Mouse (Mus musculus) stomach, embryonic 15.5 days (tissue): Measurements from ENCODE around the gene Sod1. TPM values are rescaled to one million over a fixed set of nuclear protein-coding genes. Genes with fewer than 3 reads are reported as not detected.
"Not testable (repeated sequence)": the region's sequence is repeated elsewhere in the genome, so short reads cannot be mapped to it uniquely, and the experiment has no call there.

Source experiments
- ATAC-seq: fragments of 200-750 bp; cut with Nextera tagmentation; 2 replicates; pipeline ENCODE4 v1.8.0; 2017; ENCODE audit warnings: low read depth, moderate number of reproducible peaks, moderate TSS enrichment; ENCODE audit not compliant: insufficient read depth, low FRiP score
- H3K27ac ChIP-seq: fragments of 300-500 bp; sonication (generic); 2 replicates; pipeline ENCODE4 v1.5.1; 2015; ENCODE audit warnings: mild to moderate bottlenecking, inconsistent platforms
- H3K27me3 ChIP-seq: fragments of 300-500 bp; sonication (generic); replicated peaks from 2 replicates; pipeline ENCODE4 v1.6.1; 2015; ENCODE audit warnings: inconsistent platforms
- H3K36me3 ChIP-seq: fragments of 300-500 bp; sonication (generic); 2 replicates; pipeline ENCODE4 v1.6.1; 2015; ENCODE audit warnings: inconsistent platforms
- H3K4me1 ChIP-seq: fragments of 300-500 bp; sonication (generic); 2 replicates; pipeline ENCODE4 v1.6.1; 2015; ENCODE audit warnings: inconsistent platforms
- H3K4me2 ChIP-seq: fragments of 300-500 bp; sonication (generic); 2 replicates; pipeline ENCODE4 v1.6.1; 2015; ENCODE audit warnings: mild to moderate bottlenecking, inconsistent platforms
- H3K4me3 ChIP-seq: fragments of 300-500 bp; sonication (generic); replicated peaks from 2 replicates; pipeline ENCODE4 v1.5.1; 2015; ENCODE audit warnings: inconsistent platforms
- H3K9ac ChIP-seq: fragments of 300-500 bp; sonication (generic); 2 replicates; pipeline ENCODE4 v1.6.1; 2015; ENCODE audit warnings: inconsistent platforms
- H3K9me3 ChIP-seq: fragments of 300-500 bp; sonication (generic); 2 replicates; pipeline ENCODE4 v1.6.1; 2016; ENCODE audit warnings: inconsistent platforms
- WGBS: fragments of 180-500 bp; shearing (Covaris S2); methylation state at CpG from one replicate; pipeline ENCODE4 v1.1.7; 2015; 5-methylcytosine and 5-hydroxymethylcytosine counted together
- polyA plus RNA-seq: library from polyadenylated mRNA; unstranded; fragments of >200 nt; fragmentation: Nextera tagmentation; extraction: Ambion mirVana; gene quantifications from 2 replicates; pipeline ENCODE4 v1.2.1, GENCODE M21; 2015

The Sod1 gene
- polyA plus RNA-seq, 1 experiment from 2014 or later = 1,122 TPM

DNA sequence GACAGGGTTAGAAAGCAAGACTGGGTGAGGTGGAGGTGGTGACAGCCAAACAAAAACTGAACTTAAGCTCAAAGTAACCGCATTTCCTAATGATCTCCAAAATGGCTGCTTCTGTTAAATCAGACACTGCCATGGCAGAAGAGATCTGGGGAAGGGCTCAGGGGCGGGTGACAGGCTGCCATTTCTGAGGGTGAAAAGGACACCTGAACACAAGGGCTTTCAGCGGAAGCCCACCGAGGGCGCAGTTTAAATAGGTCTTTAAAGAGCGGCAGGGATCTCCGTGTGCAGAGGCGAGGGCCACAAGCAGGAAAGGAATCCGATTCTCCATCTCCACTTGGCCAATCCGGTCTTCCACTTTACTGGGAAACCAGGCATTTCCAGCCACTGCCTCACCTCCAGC lies 13.1 kb downstream of the Sod1 start:
- Histone ChIP-seq H3K4me3 (no peak overlapping the region), H3K27me3 (no peaks in the 10 kb centered on the region), H3K9ac (no peak overlapping the region), H3K9me3 (no peaks in the 10 kb centered on the region), H3K36me3 (peaks cover 16% of the 10 kb centered on the region), H3K4me2 (no peak overlapping the region), H3K27ac (no peak overlapping the region), H3K4me1 (no peaks in the 10 kb centered on the region)
- no peak for ATAC-seq
- 93% methylated on average over 10 of the region's 10 CpGs for WGBS

DNA sequence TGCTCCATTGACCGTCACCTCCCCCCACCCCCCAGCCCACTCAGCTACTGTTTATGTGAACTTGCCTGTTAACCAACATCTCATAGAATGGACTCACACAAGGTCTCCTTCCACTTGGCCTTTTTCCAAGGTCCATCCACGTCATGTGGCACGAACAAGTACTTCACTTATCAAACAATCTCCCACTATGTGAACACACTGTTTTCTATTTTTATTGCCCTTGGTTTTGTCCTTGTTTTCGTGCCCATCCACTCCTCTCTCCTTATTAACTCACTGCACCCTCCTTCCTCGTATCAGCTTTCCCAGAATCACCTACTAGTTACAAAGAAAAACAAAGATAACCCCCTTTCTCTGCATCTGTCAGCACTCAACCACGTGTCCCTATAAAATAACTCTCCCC lies 14.1 kb downstream of the Sod1 start:
- H3K27ac ChIP-seq = no peak overlapping the region
- no peak overlapping the region for H3K4me3 ChIP-seq
- H3K4me2 ChIP-seq = no peak overlapping the region
- H3K9ac ChIP-seq = no peak overlapping the region
- 65% methylated on average over 6 of the region's 6 CpGs for WGBS
- H3K36me3 ChIP-seq = peaks cover 15% of the 10 kb centered on the region
- no peaks in the 10 kb centered on the region for H3K9me3 ChIP-seq
- no peaks in the 10 kb centered on the region for H3K4me1 ChIP-seq
- no peak for ATAC-seq
- H3K27me3 ChIP-seq = no peaks in the 10 kb centered on the region

DNA sequence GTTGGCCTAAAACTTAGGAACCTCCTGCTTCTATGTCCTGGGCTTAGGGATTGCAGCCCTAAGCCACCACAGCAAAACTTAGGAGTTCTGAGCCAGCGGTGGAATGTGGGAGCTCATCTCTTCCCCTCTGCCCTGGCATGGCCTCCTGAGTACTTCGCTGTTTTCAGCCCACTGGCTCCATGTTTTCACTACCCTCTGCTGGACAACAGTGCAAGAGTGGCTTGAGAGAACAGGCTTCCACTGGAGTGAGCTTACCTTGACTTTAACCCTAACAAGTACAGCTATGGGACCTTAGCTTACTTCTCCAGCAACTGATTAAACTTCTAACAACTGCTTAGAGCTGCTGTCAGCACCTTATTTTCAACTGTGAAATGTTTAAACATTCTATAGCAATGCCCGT lies 14.6 kb downstream of the Sod1 start:
- WGBS = 81% methylated on average over 3 of the region's 3 CpGs

DNA sequence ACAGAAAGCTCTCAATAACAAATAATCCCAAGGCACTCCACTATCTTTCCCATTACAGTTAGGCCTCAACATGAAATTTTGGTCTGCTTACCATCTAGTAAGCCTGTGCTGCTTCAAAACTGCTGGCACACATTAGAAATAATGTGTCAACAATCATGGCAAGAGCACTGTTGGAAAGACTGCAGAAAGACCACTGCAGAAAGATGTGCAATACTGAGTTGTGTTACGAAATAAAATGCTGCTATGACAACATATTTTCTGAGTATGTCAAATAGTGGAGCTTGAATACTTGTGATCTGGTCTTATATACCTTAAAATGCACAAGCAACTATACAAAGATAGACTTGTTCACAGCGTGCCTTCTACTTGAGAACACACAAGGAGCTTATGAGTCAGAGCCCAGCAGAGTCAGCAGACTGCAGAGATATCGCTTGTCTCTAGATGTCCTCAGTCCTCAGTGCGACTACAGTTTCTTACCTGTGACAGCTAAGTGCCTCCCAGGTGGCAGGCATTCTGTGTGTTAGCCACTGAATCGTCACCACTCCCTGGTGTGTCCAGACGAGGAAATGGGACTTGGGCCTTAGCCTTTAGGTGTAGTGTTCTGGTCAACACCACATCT lies 18.7 kb downstream of the Sod1 start:
- H3K9ac ChIP-seq = no peak overlapping the region
- H3K27me3 ChIP-seq = no peaks in the 10 kb centered on the region
- no peak for ATAC-seq
- no peak overlapping the region for H3K4me2 ChIP-seq
- no peaks in the 10 kb centered on the region for H3K4me1 ChIP-seq
- no peaks in the 10 kb centered on the region for H3K9me3 ChIP-seq
- H3K36me3 ChIP-seq = peaks cover 24% of the 10 kb centered on the region
- 84% methylated on average over 6 of the region's 6 CpGs for WGBS
- no peak overlapping the region for H3K4me3 ChIP-seq
- H3K27ac ChIP-seq = no peak overlapping the region

More for the DNA sequence above, 14.6 kb downstream of the Sod1 start:
- Histone ChIP-seq H3K4me2 (no peak overlapping the region), H3K9me3 (no peaks in the 10 kb centered on the region), H3K36me3 (peaks cover 14% of the 10 kb centered on the region), H3K9ac (no peak overlapping the region), H3K27ac (no peak overlapping the region), H3K27me3 (no peaks in the 10 kb centered on the region), H3K4me3 (no peak overlapping the region), H3K4me1 (no peaks in the 10 kb centered on the region)
- no peak for ATAC-seq

DNA sequence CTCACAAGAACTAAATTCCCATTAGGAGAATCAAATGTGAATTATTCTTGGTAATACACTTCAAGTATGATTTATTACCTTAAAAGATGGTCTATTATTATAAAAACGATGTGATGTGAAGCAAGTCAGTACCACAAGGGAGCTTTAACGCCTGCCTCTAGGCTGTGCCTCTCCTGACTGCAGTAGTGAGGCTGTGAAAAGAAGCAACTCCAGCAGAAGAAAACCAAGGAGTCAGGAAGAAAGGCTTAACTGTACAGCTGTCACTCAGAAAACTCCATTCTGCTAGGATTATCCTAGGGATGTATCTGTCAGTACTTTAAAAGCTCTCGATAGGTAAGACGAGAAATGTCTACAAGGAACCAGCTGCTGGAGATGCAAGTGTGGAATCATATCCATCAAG lies 21.3 kb downstream of the Sod1 start:
- Histone ChIP-seq H3K27ac (no peak overlapping the region), H3K4me3 (no peak overlapping the region), H3K4me2 (no peak overlapping the region), H3K36me3 (peaks cover 42% of the 10 kb centered on the region), H3K27me3 (no peaks in the 10 kb centered on the region), H3K9ac (no peak overlapping the region), H3K9me3 (no peaks in the 10 kb centered on the region), H3K4me1 (no peaks in the 10 kb centered on the region)
- 81% methylated on average over 4 of the region's 4 CpGs for WGBS
- ATAC-seq = no peak

DNA sequence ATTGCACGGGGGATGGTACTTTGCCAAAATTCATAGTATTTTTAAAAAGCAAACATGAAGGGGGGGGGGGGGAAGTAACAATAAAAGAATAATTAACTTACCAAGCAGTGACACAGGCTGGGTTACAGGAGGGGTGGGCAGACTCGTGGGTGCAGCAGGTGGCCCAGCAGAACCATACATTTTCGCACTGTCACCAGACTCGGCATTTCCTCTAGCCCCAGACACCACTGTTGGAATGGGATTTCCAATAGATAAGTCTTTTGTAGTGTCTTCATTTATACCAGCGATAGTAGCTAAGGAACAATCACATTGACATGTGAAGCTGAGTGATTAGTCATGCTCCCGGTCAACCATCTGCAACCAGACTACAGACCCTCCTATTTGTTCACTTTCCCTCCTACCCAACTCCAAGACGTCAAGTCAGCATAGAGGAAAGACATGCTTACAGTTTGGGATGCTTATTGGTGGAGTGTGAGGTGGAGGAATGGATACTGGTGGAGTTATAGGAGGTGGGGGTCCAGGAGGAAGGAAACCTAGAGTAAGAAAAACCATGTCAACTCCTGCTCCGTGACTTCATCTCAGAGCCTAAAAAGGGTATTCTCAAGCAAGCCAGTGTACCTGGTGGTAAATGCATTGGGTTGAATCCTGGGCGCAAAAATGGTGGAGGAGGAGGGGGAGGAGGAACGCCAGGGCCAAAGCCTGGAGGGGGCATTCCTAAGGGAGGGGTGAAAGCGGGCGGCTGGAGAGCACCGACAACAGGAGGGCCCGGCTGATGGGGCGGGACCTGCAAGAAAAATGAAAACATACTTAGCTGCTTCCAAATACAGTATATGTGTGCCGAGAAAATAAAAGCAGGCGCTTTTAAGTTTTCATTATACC lies 22.1 kb downstream of the Sod1 start:
- 77% methylated on average over 17 of the region's 17 CpGs for WGBS
- no peaks in the 10 kb centered on the region for H3K4me1 ChIP-seq
- ATAC-seq = no peak
- H3K9me3 ChIP-seq = no peaks in the 10 kb centered on the region
- H3K36me3 ChIP-seq = peaks cover 49% of the 10 kb centered on the region
- H3K4me2 ChIP-seq = no peak overlapping the region
- H3K27ac ChIP-seq = no peak overlapping the region
- no peaks in the 10 kb centered on the region for H3K27me3 ChIP-seq
- no peak overlapping the region for H3K4me3 ChIP-seq
- H3K9ac ChIP-seq = no peak overlapping the region

DNA sequence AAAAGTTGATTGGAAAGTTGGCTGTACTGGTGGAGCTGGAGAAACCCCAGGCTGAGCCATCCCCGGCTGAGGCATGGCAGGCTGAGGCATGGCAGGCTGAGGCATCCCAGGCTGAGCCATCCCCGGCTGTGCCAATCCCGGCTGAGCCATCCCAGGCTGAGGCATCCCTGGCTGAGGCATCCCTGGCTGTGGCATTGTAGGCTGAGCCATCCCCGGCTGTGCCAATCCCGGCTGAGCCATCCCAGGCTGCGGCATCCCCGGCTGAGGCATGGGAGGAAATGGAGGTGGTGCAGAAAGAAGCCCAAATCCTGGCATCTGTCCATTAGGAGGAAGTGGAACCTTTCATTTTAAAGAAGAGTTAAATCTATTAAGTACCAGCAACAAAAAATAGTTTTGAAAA lies 29.5 kb downstream of the Sod1 start:
- no peaks in the 10 kb centered on the region for H3K9me3 ChIP-seq
- 95% methylated on average over 7 of the region's 7 CpGs for WGBS
- H3K27ac ChIP-seq = no peak overlapping the region
- peaks cover 43% of the 10 kb centered on the region for H3K36me3 ChIP-seq
- H3K4me2 ChIP-seq = no peak overlapping the region
- no peak overlapping the region for H3K9ac ChIP-seq
- no peak; the same call in 1 of the 2 replicates for ATAC-seq
- no peaks in the 10 kb centered on the region for H3K4me1 ChIP-seq
- no peaks in the 10 kb centered on the region for H3K27me3 ChIP-seq
- H3K4me3 ChIP-seq = no peak overlapping the region

DNA sequence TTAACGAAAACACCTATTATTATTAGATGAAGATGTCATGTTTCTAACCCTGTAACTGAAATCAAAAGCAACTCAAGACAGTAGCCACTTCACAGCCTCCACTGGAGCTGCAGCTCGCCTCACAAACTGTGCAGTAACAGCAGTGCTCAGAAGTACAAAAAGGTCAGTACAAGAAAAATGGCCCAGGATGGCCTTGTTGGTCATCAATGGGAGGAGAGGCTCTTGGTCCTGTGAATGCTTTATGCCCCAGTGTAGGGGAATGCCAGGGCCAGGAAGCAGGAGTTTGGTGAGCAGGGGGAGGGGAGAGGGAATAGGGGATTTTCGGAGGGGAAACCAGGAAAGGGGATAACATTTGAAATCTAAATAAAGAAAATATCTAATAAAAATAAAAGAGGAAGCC lies 30.7 kb downstream of the Sod1 start:
- not testable (repeated sequence) for H3K9me3 ChIP-seq, H3K4me1 ChIP-seq, ATAC-seq, H3K27ac ChIP-seq, H3K4me3 ChIP-seq, H3K27me3 ChIP-seq, H3K9ac ChIP-seq, H3K4me2 ChIP-seq
- 94% methylated on average over 3 of the region's 3 CpGs for whole genome bisulfite sequencing
- peaks cover 37% of the 10 kb centered on the region for H3K36me3 ChIP-seq

DNA sequence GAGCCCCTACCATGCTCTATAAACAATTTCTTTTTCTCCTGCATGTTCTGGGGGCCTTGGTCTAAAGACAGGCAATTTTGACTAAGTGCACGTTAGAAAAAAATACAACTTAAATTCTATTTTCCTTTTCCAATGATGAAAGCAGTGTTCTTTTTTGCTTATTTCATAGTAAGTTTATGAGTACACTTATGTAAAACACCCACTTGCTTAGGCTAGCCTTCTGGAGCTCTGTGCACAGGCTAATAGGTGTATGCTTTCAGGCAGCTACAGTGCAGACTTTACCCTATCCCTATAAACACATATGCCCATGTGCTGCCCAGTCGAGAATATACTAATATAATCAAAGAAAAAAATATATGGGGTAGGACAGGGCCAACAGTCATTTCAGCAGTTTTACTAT lies 32.0 kb downstream of the Sod1 start:
- no peaks in the 10 kb centered on the region for H3K27me3 ChIP-seq

DNA sequence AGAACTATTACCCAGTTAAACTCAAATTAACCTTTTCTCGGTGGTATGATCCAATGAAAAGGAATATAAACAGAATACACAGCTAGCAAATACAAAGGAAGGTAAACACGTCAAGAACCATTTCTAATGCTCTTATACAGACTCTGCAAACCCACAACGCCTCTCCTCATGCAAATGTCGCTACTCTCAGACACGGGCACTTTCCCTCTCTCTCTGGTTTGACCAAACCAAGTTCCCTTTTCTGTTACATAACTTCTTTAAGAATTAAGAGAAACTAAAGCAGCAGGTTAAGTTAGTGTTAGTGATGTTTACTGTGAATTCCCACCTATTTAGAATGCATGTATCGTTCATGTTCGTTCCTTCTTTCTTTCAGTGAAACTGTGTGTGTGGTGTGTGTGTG lies 38.4 kb downstream of the Sod1 start:
- 81% methylated on average over 7 of the region's 7 CpGs for WGBS
- ATAC-seq = no peak
- H3K4me1 ChIP-seq = no peaks in the 10 kb centered on the region

More for the DNA sequence above, 32.0 kb downstream of the Sod1 start:
- no peak overlapping the region for H3K4me2 ChIP-seq
- no peak overlapping the region for H3K4me3 ChIP-seq
- H3K4me1 ChIP-seq = no peaks in the 10 kb centered on the region
- H3K9me3 ChIP-seq = no peaks in the 10 kb centered on the region
- no peak overlapping the region for H3K9ac ChIP-seq
- WGBS = 92% methylated on average over 2 of the region's 2 CpGs
- no peak for ATAC-seq
- no peak overlapping the region for H3K27ac ChIP-seq
- H3K36me3 ChIP-seq = peaks cover 36% of the 10 kb centered on the region

DNA sequence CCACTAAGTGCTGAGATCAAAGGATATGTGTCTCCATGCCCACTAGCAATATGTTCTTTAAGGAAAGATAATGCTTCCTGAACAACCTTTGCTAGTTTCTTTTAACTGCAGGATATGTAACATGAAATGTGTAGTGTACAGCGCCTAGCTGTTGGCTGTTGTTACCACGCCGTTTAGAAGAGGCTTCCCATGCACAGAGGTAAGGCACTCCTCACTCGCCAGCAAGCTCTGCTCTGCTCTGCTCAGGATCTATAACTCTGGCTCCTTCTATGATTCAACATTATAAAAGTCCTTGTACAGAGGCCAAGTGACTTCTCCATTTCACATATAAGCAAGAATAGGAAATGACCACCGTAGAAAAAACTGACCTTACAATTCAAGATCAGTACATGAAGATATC lies 39.1 kb downstream of the Sod1 start:
- H3K36me3 ChIP-seq = peaks cover 17% of the 10 kb centered on the region
- no peak overlapping the region for H3K4me2 ChIP-seq
- WGBS = 88% methylated on average over 5 of the region's 5 CpGs
- H3K27me3 ChIP-seq = no peaks in the 10 kb centered on the region
- no peak for ATAC-seq
- H3K4me3 ChIP-seq = no peak overlapping the region
- no peaks in the 10 kb centered on the region for H3K4me1 ChIP-seq
- H3K27ac ChIP-seq = no peak overlapping the region
- H3K9me3 ChIP-seq = no peaks in the 10 kb centered on the region
- H3K9ac ChIP-seq = no peak overlapping the region

More for the DNA sequence above, 38.4 kb downstream of the Sod1 start:
- no peak overlapping the region for H3K4me2 ChIP-seq
- no peaks in the 10 kb centered on the region for H3K27me3 ChIP-seq
- H3K9ac ChIP-seq = no peak overlapping the region
- H3K27ac ChIP-seq = no peak overlapping the region
- no peak overlapping the region for H3K4me3 ChIP-seq
- H3K9me3 ChIP-seq = no peaks in the 10 kb centered on the region
- peaks cover 17% of the 10 kb centered on the region for H3K36me3 ChIP-seq

DNA sequence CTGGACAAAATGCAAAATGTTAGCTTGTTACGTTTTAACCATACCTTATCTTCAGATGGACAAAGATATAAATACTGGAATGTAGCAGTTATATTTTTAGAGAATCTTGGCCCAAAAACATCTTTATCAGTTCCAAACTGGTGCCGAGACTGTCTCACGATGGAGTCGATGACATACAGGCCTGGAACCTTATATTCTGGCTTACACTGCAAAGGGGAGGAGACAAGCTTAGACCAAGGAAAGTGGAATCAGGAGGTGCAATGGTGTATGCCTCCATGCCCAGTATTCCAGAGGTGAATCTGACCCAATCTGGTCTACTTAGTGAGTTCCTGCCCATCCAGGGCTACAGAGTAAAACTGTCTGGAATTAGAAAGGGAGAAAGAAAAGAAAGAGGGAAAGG lies 39.5 kb downstream of the Sod1 start:
- H3K27ac ChIP-seq = no peak overlapping the region
- H3K27me3 ChIP-seq = no peaks in the 10 kb centered on the region
- WGBS = 76% methylated on average over 4 of the region's 4 CpGs
- no peak for ATAC-seq
- peaks cover 17% of the 10 kb centered on the region for H3K36me3 ChIP-seq
- no peaks in the 10 kb centered on the region for H3K4me1 ChIP-seq
- H3K4me3 ChIP-seq = no peak overlapping the region
- no peaks in the 10 kb centered on the region for H3K9me3 ChIP-seq
- H3K4me2 ChIP-seq = no peak overlapping the region
- H3K9ac ChIP-seq = no peak overlapping the region
